Mouse (Mus musculus) cerebellum, postnatal 10 days (tissue): ENCODE measurements around the gene Ddx56.
"Not testable (repeated sequence)": the region's sequence is repeated elsewhere in the genome, so short reads cannot be mapped to it uniquely, and the experiment has no call there.

ENCODE experiments used
- DNase-seq, 2 experiments: peaks; one replicate each; pipeline ENCODE4 v3.0.0; 2021; ENCODE audit warnings: mixed read lengths in 2 of 2

The Ddx56 gene

GRCm38 (mm10) chr11:6261434-6262082 is 6.0 kb downstream of the Ddx56 start:
- DNase-seq, result peak; percentile 88 to 91

- DNase-seq, result no peak
Measured at GRCm38 (mm10) chr11:6259413-6259812, 8.2 kb downstream of the Ddx56 start.

- DNase-seq, result peak; percentile 27 to 42
Measured at GRCm38 (mm10) chr11:6256490-6257072, 11.0 kb downstream of the Ddx56 start.

GRCm38 (mm10) chr11:6254602-6255001 is 13.0 kb downstream of the Ddx56 start:
- DNase-seq, result not testable (repeated sequence)

GRCm38 (mm10) chr11:6252824-6253223 is 14.7 kb downstream of the Ddx56 start:
- DNase-seq, result no peak

GRCm38 (mm10) chr11:6252248-6252647 is 15.3 kb downstream of the Ddx56 start:
- no peak for DNase-seq

GRCm38 (mm10) chr11:6244707-6245106 is 22.9 kb downstream of the Ddx56 start:
- DNase-seq, result no peak

GRCm38 (mm10) chr11:6233025-6233424 is 34.5 kb downstream of the Ddx56 start:
- no peak for DNase-seq

- no peak for DNase-seq
Measured at GRCm38 (mm10) chr11:6230012-6230411, 37.6 kb downstream of the Ddx56 start, which contains the start of gene Npc1l1. Gene Npc1l1 (minus strand): TSS chr11:6230143.

GRCm38 (mm10) chr11:6224541-6225229 is 42.9 kb downstream of the Ddx56 start:
- DNase-seq, result no peak

- DNase-seq, result no peak
Measured at GRCm38 (mm10) chr11:6222187-6222586, 45.4 kb downstream of the Ddx56 start.

- DNase-seq, result peak; percentile 45 to 55
Measured at GRCm38 (mm10) chr11:6219967-6220366, 47.6 kb downstream of the Ddx56 start.

- DNase-seq, result no peak
Measured at GRCm38 (mm10) chr11:6218189-6218896, 49.2 kb downstream of the Ddx56 start.

- DNase-seq, result no peak
Measured at GRCm38 (mm10) chr11:6216834-6217233, 50.7 kb downstream of the Ddx56 start.
